Mouse (Mus musculus) limb, embryonic 10.5 days (tissue): Measurements from ENCODE around the gene Ttc17. TPM values are rescaled to one million over a fixed set of nuclear protein-coding genes. Genes with fewer than 3 reads are reported as not detected.

ENCODE experiments used
- DNase-seq: peaks from one replicate; pipeline ENCODE4 v3.0.0-alpha.2; 2017; ENCODE audit warnings: low spot score
- H3K27ac ChIP-seq: fragments of 300-500 bp; sonication (generic); 2 replicates; pipeline ENCODE4 v1.5.1; 2016; ENCODE audit warnings: mild to moderate bottlenecking
- H3K27me3 ChIP-seq: fragments of 300-500 bp; sonication (generic); 2 replicates; pipeline ENCODE4 v1.6.1; 2016; ENCODE audit warnings: low read depth, mild to moderate bottlenecking; ENCODE audit not compliant: poor library complexity, severe bottlenecking
- H3K36me3 ChIP-seq: fragments of 300-500 bp; sonication (generic); 2 replicates; pipeline ENCODE4 v1.6.1; 2016; ENCODE audit warnings: mild to moderate bottlenecking, moderate library complexity
- H3K4me1 ChIP-seq: fragments of 300-500 bp; sonication (generic); 2 replicates; pipeline ENCODE4 v1.6.1; 2016
- H3K4me3 ChIP-seq: fragments of 300-500 bp; sonication (generic); 2 replicates; pipeline ENCODE4 v1.5.1; 2016; ENCODE audit warnings: mild to moderate bottlenecking, moderate library complexity
- H3K9me3 ChIP-seq: fragments of 300-500 bp; sonication (generic); replicated peaks from 2 replicates; pipeline ENCODE4 v1.6.1; 2016; ENCODE audit warnings: mild to moderate bottlenecking
- WGBS: fragments of 180-500 bp; shearing (Covaris S2); methylation state at CpG from one replicate; pipeline ENCODE4 v1.1.7; 2016; 5-methylcytosine and 5-hydroxymethylcytosine counted together
- polyA plus RNA-seq: library from polyadenylated mRNA; unstranded; fragments of >200 nt; fragmentation: Nextera tagmentation; extraction: Ambion mirVana; gene quantifications from 2 replicates; pipeline ENCODE4 v1.2.1, GENCODE M21; 2016

Gene Ttc17
- polyA plus RNA-seq, 1 experiment from 2014 or later, result 13.4 TPM

DNA sequence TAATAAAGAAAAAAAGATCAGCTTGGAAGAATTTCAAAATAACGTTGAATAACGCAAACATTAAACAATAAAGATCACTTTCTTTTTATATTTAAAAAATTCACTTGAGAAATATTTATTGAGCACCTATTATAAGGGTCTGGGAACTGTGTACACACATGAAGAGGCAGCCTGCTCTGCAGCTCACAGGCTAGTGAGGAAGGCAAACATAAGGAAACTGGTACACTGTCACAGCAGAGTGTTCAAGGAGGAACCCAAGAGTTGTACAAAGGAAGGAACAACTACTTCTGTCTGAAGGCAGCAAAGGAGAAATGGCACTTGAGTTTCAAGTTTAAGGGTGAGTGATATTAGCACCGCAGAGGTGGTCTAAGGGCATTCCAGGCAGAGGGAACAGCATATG, 78.7 kb downstream of the Ttc17 start:
- Histone ChIP-seq H3K27me3 (no peaks in the 10 kb centered on the region), H3K27ac (no peak overlapping the region), H3K4me3 (no peak overlapping the region), H3K36me3 (peaks cover 86% of the 10 kb centered on the region), H3K9me3 (no peaks in the 10 kb centered on the region), H3K4me1 (no peaks in the 10 kb centered on the region)
- no peak for DNase-seq
- 95% methylated on average over 3 of the region's 3 CpGs for WGBS

DNA sequence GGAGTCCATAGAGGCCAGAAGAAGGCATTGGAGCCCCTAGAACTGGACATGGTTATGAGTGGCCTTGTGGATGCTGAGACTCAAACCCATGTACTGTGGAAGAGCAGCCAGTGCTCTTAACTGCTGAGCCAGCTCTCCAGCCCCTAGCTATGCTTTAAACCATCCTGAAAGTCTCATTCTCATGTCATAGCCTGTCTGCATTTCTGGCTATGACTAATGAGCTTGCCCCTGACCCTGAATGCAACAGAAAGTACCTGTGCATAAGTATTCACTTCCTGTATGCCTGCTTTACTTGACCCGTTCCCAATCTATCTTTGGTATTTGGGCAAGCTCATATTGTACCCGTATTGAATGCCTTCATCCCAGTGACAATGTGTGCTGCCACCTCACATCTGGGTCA, 86.7 kb downstream of the Ttc17 start:
- H3K4me3 ChIP-seq, result no peak overlapping the region
- no peaks in the 10 kb centered on the region for H3K9me3 ChIP-seq
- no peaks in the 10 kb centered on the region for H3K4me1 ChIP-seq
- H3K27ac ChIP-seq, result no peak overlapping the region
- peaks cover 58% of the 10 kb centered on the region for H3K36me3 ChIP-seq
- 91% methylated on average over 2 of the region's 2 CpGs for WGBS
- H3K27me3 ChIP-seq, result no peaks in the 10 kb centered on the region
- no peak for DNase-seq

DNA sequence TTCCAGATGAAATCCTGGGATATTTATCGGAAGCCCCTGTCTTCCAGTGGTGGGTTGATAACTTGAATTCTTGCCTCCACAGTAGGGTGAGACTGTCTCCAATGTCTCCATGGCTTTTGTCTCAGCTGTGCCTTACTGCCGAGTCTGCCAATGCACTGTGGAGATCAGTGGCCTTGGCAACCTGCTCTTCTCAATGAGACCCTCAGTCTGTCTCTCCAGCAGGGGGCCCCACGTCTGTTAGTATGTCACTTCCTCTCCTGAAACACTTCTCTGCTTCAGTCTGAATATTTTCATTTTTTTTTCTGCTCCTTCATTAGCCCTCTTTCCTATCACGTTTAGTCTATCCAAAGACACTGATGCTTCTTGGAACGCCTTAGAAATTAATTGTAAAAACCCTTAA, 90.0 kb downstream of the Ttc17 start:
- no peaks in the 10 kb centered on the region for H3K27me3 ChIP-seq
- no peak overlapping the region for H3K4me3 ChIP-seq
- H3K4me1 ChIP-seq, result no peaks in the 10 kb centered on the region
- H3K9me3 ChIP-seq, result no peaks in the 10 kb centered on the region
- H3K27ac ChIP-seq, result no peak overlapping the region
- DNase-seq, result no peak
- peaks cover 44% of the 10 kb centered on the region for H3K36me3 ChIP-seq
- 82% methylated on average over 5 of the region's 5 CpGs for WGBS

DNA sequence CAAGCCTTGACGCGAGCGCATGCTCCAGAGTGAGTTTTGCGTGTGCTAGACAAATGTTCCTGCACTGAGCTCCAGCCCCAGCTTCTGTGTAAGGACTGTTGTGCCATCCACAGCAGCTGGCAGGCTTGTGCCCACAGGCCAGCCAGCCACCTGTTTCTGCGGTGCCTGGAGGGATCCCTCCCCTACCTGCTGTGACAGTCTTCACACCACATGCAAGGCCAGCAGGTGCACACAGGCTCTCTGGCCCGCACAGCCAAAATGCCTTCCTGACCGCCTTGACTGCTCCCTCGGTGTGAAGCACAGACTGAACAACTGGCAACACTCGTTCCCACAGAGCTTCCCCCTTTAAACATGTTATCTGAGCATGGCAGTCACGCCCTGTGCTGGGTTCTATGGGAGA, 102.5 kb downstream of the Ttc17 start:
- H3K4me1 ChIP-seq, result no peaks in the 10 kb centered on the region
- 91% methylated on average over 10 of the region's 10 CpGs for WGBS
- no peaks in the 10 kb centered on the region for H3K9me3 ChIP-seq
- H3K27me3 ChIP-seq, result no peaks in the 10 kb centered on the region
- DNase-seq, result no peak
- H3K36me3 ChIP-seq, result peaks cover 47% of the 10 kb centered on the region
- H3K27ac ChIP-seq, result no peak overlapping the region
- H3K4me3 ChIP-seq, result no peak overlapping the region

DNA sequence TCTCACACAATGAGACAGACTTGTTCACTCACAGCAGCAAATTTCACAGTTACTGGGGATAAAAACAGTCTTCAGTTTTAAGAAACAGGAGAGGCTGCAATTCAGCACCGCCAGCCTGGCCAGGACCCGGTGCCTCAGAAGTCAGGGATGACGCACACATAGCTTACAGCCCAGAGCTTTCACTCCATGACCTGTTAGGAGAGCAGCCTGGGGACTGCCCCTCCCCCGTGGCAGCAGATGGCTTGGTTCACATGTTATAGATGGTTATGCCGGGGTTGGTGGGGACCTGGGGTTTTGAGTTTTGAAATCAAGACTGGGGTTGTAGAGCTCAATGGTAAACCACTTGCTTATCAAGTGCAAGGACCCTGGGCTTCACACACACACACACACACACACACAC, 104.1 kb downstream of the Ttc17 start:
- Histone ChIP-seq H3K27ac (no peak overlapping the region), H3K4me1 (peaks cover 4% of the 10 kb centered on the region), H3K9me3 (no peaks in the 10 kb centered on the region), H3K36me3 (peaks cover 48% of the 10 kb centered on the region), H3K4me3 (no peak overlapping the region), H3K27me3 (no peaks in the 10 kb centered on the region)
- no peak for DNase-seq
- WGBS, result 74% methylated on average over 5 of the region's 5 CpGs

DNA sequence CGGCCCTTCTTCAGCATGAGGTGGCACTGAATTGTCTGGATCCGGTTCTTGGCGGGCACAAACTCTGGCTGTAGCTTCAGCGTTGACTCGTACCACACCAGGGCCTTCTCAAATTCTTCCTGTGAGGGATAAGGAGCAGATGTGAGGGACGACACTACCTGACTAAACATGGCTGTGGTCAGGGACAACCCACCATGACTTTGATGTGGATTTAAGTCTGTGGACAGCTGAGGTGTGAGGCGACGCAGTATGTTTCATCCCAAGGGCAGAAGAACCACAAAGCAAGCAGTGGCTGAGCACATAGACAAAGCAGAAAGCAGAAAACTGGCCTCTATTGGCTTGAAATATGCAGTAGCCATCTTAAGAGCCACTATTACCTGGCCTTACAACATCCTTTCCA, 104.7 kb downstream of the Ttc17 start:
- DNase-seq, result no peak
- H3K27ac ChIP-seq, result no peak overlapping the region
- no peaks in the 10 kb centered on the region for H3K9me3 ChIP-seq
- whole genome bisulfite sequencing, result 90% methylated on average over 8 of the region's 8 CpGs
- H3K36me3 ChIP-seq, result peaks cover 48% of the 10 kb centered on the region
- no peaks in the 10 kb centered on the region for H3K27me3 ChIP-seq
- H3K4me3 ChIP-seq, result no peak overlapping the region
- H3K4me1 ChIP-seq, result peaks cover 5% of the 10 kb centered on the region

DNA sequence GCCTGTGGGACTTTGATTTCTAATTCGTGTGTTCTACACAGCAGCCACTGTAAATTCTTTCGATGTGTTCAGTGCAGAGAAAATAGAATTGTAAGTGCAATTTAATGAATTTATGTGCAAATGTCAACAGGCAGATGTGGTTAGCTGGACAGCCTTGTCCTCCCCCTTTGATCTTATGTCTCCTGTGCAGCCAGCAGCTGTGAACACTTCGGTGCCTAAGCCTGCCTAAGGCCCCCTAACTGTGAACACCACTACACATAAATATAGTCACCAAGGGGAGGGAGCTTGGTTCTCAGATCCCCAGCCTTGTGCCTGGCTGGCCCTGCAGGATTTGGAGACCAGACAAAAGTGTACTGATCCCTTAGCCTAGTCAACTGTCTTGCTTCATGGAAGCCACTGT, 109.0 kb downstream of the Ttc17 start:
- Histone ChIP-seq H3K36me3 (peaks cover 27% of the 10 kb centered on the region), H3K27me3 (no peaks in the 10 kb centered on the region), H3K9me3 (no peaks in the 10 kb centered on the region), H3K4me3 (no peak overlapping the region), H3K4me1 (peaks cover 5% of the 10 kb centered on the region), H3K27ac (no peak overlapping the region)
- DNase-seq, result no peak
- WGBS, result 50% methylated on average over 3 of the region's 3 CpGs

DNA sequence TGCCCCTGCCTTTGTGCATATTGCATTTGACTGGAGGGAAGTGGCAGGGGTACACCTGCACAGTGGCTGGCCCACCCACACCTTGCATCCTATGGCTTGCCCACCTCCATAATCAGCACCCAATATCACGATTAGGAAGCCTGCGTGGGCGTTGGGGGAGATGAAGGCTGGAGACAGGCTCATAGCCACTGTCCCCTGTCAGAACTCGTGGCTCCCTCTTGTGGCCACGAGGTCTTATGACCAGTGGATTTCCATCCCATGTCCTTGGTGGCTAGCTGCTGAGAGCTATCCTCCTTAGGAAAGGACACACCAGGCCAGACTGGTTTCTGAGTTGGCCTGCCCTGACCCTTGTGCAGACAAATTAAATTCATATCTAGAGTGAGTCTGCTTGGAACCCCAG, 116.0 kb downstream of the Ttc17 start:
- no peak overlapping the region for H3K4me3 ChIP-seq
- WGBS, result 4% methylated on average over 5 of the region's 5 CpGs
- DNase-seq, result peak; percentile 65
- no peaks in the 10 kb centered on the region for H3K9me3 ChIP-seq
- peaks cover 9% of the 10 kb centered on the region; the same call in 1 of the 2 replicates for H3K27me3 ChIP-seq
- no peaks in the 10 kb centered on the region for H3K36me3 ChIP-seq
- H3K4me1 ChIP-seq, result peaks cover 22% of the 10 kb centered on the region
- H3K27ac ChIP-seq, result no peak overlapping the region

DNA sequence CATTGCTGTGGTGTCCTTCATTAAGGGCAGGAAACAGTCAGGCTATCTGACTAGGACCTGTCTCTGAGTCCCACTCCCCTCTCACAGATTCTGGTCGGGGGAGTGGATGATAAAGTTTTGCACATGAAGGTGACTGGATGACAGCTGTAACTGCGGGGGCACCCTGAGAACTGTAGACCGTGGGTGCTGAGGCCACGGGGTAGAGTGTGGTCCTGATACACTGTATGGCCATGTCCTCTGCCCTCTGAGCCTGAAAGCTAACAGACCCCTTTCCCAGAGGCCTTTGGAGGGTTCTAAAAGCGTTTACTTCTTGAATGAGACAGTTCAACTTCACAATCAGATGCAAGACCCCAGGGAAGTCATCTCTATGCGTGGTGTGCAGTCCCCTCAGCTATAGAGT, 116.8 kb downstream of the Ttc17 start:
- 77% methylated on average over 6 of the region's 6 CpGs for WGBS
- DNase-seq, result no peak
- H3K9me3 ChIP-seq, result no peaks in the 10 kb centered on the region
- H3K4me1 ChIP-seq, result peaks cover 22% of the 10 kb centered on the region
- peaks cover 9% of the 10 kb centered on the region; the same call in 1 of the 2 replicates for H3K27me3 ChIP-seq
- H3K36me3 ChIP-seq, result no peaks in the 10 kb centered on the region
- 0 out of 2 replicates have a peak overlapping the region, but pooled peaks have one; percentile 14 for H3K4me3 ChIP-seq
- peak overlapping the region; percentile 47; the same call in 1 of the 2 replicates for H3K27ac ChIP-seq

DNA sequence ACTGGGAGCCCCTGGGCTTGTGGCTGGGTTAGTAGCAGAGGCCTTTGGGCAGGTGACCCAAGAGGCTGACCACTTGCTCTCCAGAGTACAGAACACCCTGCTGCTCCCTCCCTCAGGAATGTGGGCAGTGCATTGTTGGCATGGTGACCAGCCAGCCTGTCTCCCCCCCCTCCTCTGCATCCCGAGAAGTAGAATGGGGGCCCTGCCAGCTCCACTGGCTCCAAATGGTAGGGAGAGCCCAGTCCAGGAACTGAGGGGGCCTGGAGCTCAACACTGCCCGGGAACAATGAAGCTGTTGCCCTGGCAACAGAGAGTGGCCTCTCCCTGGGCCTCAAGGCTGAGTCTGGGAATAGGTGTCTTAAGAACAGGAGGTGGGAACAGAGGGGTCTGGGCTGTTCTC, 117.3 kb downstream of the Ttc17 start:
- 0 out of 2 replicates have a peak overlapping the region, but pooled peaks have one; percentile 14 for H3K4me3 ChIP-seq
- 4% methylated on average over 2 of the region's 2 CpGs for WGBS
- peak; percentile 49 for DNase-seq

DNA sequence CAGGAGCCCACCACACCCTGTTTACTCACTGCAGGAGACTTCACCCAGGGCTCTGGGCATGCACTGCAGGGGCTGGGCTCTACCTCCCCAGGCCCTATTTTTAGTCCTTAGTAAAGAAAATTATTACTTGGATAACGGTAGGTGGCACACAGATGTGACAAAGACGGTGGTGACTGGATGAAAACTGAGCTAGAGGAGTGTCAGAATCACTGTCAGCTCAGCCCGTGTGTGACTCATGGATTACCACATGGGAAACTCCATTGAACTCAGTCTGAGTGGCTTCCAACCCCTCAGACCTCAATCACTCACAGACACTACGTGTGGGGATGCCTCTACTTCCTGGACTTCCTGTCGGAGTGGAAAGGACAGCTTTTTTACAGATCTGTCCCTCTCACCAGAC, 118.4 kb downstream of the Ttc17 start:
- no peaks in the 10 kb centered on the region for H3K9me3 ChIP-seq
- no peaks in the 10 kb centered on the region for H3K36me3 ChIP-seq
- peak overlapping the region; percentile 25; the same call in 1 of the 2 replicates for H3K27ac ChIP-seq
- H3K27me3 ChIP-seq, result peaks cover 9% of the 10 kb centered on the region; the same call in 1 of the 2 replicates
- no peak overlapping the region for H3K4me3 ChIP-seq
- H3K4me1 ChIP-seq, result peaks cover 22% of the 10 kb centered on the region
- 27% methylated on average over 5 of the region's 5 CpGs for WGBS
- no peak for DNase-seq

More for the DNA sequence above, 117.3 kb downstream of the Ttc17 start:
- Histone ChIP-seq H3K27me3 (peaks cover 9% of the 10 kb centered on the region; the same call in 1 of the 2 replicates), H3K9me3 (no peaks in the 10 kb centered on the region), H3K27ac (peak overlapping the region; percentile 47; the same call in 1 of the 2 replicates), H3K36me3 (no peaks in the 10 kb centered on the region), H3K4me1 (peaks cover 22% of the 10 kb centered on the region)

DNA sequence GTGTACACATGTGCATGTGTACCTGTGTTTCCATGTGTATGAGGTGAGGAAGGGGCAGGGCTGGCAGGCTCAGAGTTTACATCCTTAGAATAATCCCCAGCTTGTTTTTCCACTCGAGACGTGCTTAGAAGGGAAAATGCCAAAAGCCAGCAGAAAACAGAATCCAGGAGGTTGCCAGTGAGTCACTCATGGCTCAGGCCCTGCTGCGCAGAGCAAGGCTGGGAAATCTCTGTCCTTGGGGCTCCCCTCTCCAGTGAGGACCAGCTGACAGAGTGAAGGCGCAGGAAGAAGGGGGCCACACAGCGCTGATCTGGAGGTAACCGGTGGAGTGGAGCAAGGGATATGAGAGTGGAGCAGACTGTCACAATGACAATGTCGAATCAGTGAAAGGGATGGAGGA, 119.1 kb downstream of the Ttc17 start:
- Histone ChIP-seq H3K4me3 (no peak overlapping the region), H3K9me3 (no peaks in the 10 kb centered on the region), H3K27me3 (peaks cover 9% of the 10 kb centered on the region; the same call in 1 of the 2 replicates), H3K36me3 (no peaks in the 10 kb centered on the region), H3K4me1 (peaks cover 22% of the 10 kb centered on the region), H3K27ac (no peak overlapping the region)
- DNase-seq, result no peak
- WGBS, result 87% methylated on average over 7 of the region's 7 CpGs

DNA sequence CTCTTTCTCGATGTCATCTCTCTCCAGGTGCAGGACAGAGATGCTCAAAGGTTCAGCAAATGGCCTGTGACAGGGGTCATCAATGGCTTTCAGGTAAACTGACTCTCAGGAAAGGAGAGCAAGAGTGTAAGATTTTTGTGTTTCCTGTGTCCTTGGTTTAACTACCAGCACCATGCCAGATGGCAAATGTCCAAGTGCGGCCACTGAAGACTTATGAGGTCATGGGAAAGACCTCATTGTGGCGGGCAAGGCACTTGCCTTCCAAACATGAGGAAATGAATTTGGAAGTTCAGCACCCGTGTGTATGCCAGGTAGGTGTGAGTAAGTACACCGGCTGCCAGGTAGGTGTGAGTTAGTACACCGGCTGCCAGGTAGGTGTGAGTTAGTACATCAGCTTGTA, 123.0 kb downstream of the Ttc17 start:
- H3K36me3 ChIP-seq, result no peaks in the 10 kb centered on the region
- peaks cover 6% of the 10 kb centered on the region for H3K4me1 ChIP-seq
- H3K27ac ChIP-seq, result no peak overlapping the region
- H3K27me3 ChIP-seq, result 0 out of 2 replicates have a peak, but pooled peaks cover 10% of the 10 kb centered on the region
- DNase-seq, result no peak
- no peaks in the 10 kb centered on the region for H3K9me3 ChIP-seq
- 87% methylated on average over 6 of the region's 6 CpGs for WGBS
- H3K4me3 ChIP-seq, result no peak overlapping the region

DNA sequence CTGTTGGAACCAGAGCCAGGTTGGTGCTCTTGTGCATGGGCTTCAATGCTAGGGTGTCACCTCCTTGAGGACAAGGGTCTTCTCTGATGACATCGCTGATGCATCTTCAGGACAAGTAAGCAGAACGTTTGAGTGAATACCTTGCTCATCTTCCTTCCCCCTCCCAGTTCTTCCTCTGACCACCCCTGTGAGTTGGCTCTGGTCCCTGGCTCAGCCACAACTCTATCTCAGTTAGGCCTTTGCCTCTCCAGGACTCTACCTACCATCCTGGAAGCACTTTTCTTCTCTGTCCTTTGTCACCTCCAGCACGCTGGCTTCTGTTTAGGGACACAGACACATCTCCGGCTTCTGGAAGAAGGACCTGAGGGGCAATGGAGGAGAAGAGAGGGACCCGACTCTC, 126.9 kb downstream of the Ttc17 start:
- H3K9me3 ChIP-seq, result no peaks in the 10 kb centered on the region
- no peak for DNase-seq
- H3K27ac ChIP-seq, result no peak overlapping the region
- no peaks in the 10 kb centered on the region for H3K4me1 ChIP-seq
- H3K36me3 ChIP-seq, result no peaks in the 10 kb centered on the region
- peaks cover 29% of the 10 kb centered on the region for H3K27me3 ChIP-seq
- no peak overlapping the region for H3K4me3 ChIP-seq
- WGBS, result 83% methylated on average over 5 of the region's 5 CpGs
